Mouse (Mus musculus) lung, adult 2 months (tissue): ENCODE data around the gene Col4a3bp.

Source experiments
- CTCF ChIP-seq: fragments of 200-500 bp; IDR thresholded peaks from 2 replicates; pipeline ENCODE4 v1.5.1; 2011; ENCODE audit warnings: mild to moderate bottlenecking, low read length, control low read depth; ENCODE audit not compliant: insufficient read depth
- POLR2A ChIP-seq: fragments of 200-500 bp; IDR thresholded peaks from 2 replicates; pipeline ENCODE4 v1.6.1; 2011; ENCODE audit warnings: low read depth, mild to moderate bottlenecking, control low read depth, low read length, borderline replicate concordance; ENCODE audit errors: extremely low read depth

- TF ChIP-seq CTCF: no peak
- no peak for TF ChIP-seq POLR2A
Observed at GRCm38 (mm10) chr13:96571016-96571361, 28.6 kb downstream of the Col4a3bp start.
